Mouse (Mus musculus): ENCODE data around the gene Rhoh. TPM values are rescaled to one million over a fixed set of nuclear protein-coding genes. Genes with fewer than 3 reads are reported as not detected.

Rhoh gene
- polyA plus RNA-seq, 1 experiment = 135 TPM

DNA sequence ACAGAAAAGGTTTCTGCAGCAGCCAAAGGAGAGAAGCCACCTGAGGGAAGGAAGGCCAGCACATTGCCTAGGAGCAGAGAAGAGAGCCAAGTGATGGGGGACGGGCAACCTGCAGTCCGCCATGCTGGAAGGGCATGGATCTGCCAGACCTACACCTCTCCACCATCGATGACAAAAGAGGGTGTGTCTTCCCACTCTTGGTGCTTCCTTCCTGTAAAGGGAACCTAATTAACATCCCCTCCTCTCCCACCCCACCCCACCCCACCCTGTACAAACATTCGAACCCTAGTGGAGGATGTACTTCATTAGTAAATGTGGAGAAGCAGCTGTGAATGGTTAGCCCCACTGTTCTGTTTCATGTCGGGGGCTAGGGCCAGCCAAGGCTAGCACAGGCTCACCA is 51.2 kb downstream of the Rhoh start:
- Histone ChIP-seq H3K4me1 (replicated peaks; ENCODE audit: control insufficient read depth, insufficient read depth, low read length) (peaks cover 43% of the 10 kb centered on the region), H3K27me3 (ENCODE audit: control insufficient read depth, insufficient read depth, low read length) (no peaks in the 10 kb centered on the region), H3K27ac (ENCODE audit: control insufficient read depth, insufficient read depth, low read length) (peak overlapping the region; percentile 99), H3K4me3 (ENCODE audit: control insufficient read depth, insufficient read depth, low read length) (peak overlapping the region; percentile 51), H3K36me3 (ENCODE audit: control insufficient read depth, insufficient read depth, low read length) (no peaks in the 10 kb centered on the region)
- WGBS = 35% methylated on average over 5 of the region's 5 CpGs
- DNase-seq = no peak
- no peak for TF ChIP-seq CTCF (IDR thresholded peaks at IDR 0.05; ENCODE audit: borderline replicate concordance, control insufficient read depth, extremely low read depth, insufficient read depth, low read length, poor library complexity)
- TF ChIP-seq POLR2A (IDR thresholded peaks at IDR 0.05; ENCODE audit: control insufficient read depth, extremely low read depth, insufficient read depth, low read length, poor library complexity) = no peak; the same call in 1 of the 2 replicates

- H3K4me1 ChIP-seq (replicated peaks; ENCODE audit: control insufficient read depth, insufficient read depth, low read length) = peaks cover 44% of the 10 kb centered on the region
- H3K27me3 ChIP-seq (ENCODE audit: control insufficient read depth, insufficient read depth, low read length) = no peaks in the 10 kb centered on the region
- H3K36me3 ChIP-seq (ENCODE audit: control insufficient read depth, insufficient read depth, low read length) = no peaks in the 10 kb centered on the region
- WGBS = 92% methylated on average over 9 of the region's 9 CpGs
- TF ChIP-seq POLR2A (IDR thresholded peaks at IDR 0.05; ENCODE audit: control insufficient read depth, extremely low read depth, insufficient read depth, low read length, poor library complexity) (no peak), CTCF (IDR thresholded peaks at IDR 0.05; ENCODE audit: borderline replicate concordance, control insufficient read depth, extremely low read depth, insufficient read depth, low read length, poor library complexity) (no peak)
- no peak for DNase-seq
- H3K4me3 ChIP-seq (ENCODE audit: control insufficient read depth, insufficient read depth, low read length) = no peak overlapping the region
- H3K27ac ChIP-seq (ENCODE audit: control insufficient read depth, insufficient read depth, low read length) = peak overlapping the region; percentile 25
Observed at GRCm38 (mm10) chr5:65913126-65913525, 52.1 kb downstream of the Rhoh start.

- H3K4me1 ChIP-seq (replicated peaks; ENCODE audit: control insufficient read depth, insufficient read depth, low read length) = peaks cover 49% of the 10 kb centered on the region
- H3K4me3 ChIP-seq (ENCODE audit: control insufficient read depth, insufficient read depth, low read length) = no peak overlapping the region
- no peak overlapping the region for H3K27ac ChIP-seq (ENCODE audit: control insufficient read depth, insufficient read depth, low read length)
- 94% methylated on average over 7 of the region's 7 CpGs for WGBS
- H3K36me3 ChIP-seq (ENCODE audit: control insufficient read depth, insufficient read depth, low read length) = no peaks in the 10 kb centered on the region
- no peaks in the 10 kb centered on the region for H3K27me3 ChIP-seq (ENCODE audit: control insufficient read depth, insufficient read depth, low read length)
- TF ChIP-seq CTCF (IDR thresholded peaks at IDR 0.05; ENCODE audit: borderline replicate concordance, control insufficient read depth, extremely low read depth, insufficient read depth, low read length, poor library complexity) (no peak), POLR2A (IDR thresholded peaks at IDR 0.05; ENCODE audit: control insufficient read depth, extremely low read depth, insufficient read depth, low read length, poor library complexity) (no peak)
- DNase-seq = no peak
Observed at GRCm38 (mm10) chr5:65914342-65914741, 53.3 kb downstream of the Rhoh start.

GRCm38 (mm10) chr5:65916930-65917329 is 55.9 kb downstream of the Rhoh start:
- H3K4me1 ChIP-seq (replicated peaks; ENCODE audit: control insufficient read depth, insufficient read depth, low read length) = peaks cover 47% of the 10 kb centered on the region
- no peak for TF ChIP-seq CTCF (IDR thresholded peaks at IDR 0.05; ENCODE audit: borderline replicate concordance, control insufficient read depth, extremely low read depth, insufficient read depth, low read length, poor library complexity)
- no peak for TF ChIP-seq POLR2A (IDR thresholded peaks at IDR 0.05; ENCODE audit: control insufficient read depth, extremely low read depth, insufficient read depth, low read length, poor library complexity)
- DNase-seq = no peak
- no peak overlapping the region for H3K27ac ChIP-seq (ENCODE audit: control insufficient read depth, insufficient read depth, low read length)
- no peaks in the 10 kb centered on the region for H3K36me3 ChIP-seq (ENCODE audit: control insufficient read depth, insufficient read depth, low read length)
- no peak overlapping the region for H3K4me3 ChIP-seq (ENCODE audit: control insufficient read depth, insufficient read depth, low read length)
- WGBS = 84% methylated on average over 5 of the region's 5 CpGs
- no peaks in the 10 kb centered on the region for H3K27me3 ChIP-seq (ENCODE audit: control insufficient read depth, insufficient read depth, low read length)

DNA sequence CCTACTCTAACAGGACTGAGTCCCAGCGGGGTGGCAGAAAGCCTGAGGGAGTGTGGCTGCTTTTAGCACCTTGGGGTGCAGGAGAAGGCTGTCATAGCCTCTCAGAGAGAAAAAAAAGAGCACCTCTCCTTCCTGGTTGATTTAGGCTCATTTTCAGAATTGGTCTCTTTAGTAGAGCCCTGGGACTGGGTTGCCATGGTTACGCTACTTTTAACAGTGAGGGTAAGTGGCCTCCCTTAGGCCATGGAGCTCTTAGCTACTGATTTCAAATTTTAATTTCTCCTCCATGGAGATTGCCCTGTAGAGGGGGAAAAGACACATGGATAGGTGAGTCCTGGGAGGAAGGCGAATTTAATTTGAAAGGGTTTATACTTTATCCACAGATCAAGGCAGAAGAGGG is 57.6 kb downstream of the Rhoh start:
- Histone ChIP-seq H3K4me1 (replicated peaks; ENCODE audit: control insufficient read depth, insufficient read depth, low read length) (peaks cover 38% of the 10 kb centered on the region), H3K36me3 (ENCODE audit: control insufficient read depth, insufficient read depth, low read length) (no peaks in the 10 kb centered on the region), H3K27ac (ENCODE audit: control insufficient read depth, insufficient read depth, low read length) (peak overlapping the region; percentile 82), H3K27me3 (ENCODE audit: control insufficient read depth, insufficient read depth, low read length) (no peaks in the 10 kb centered on the region), H3K4me3 (ENCODE audit: control insufficient read depth, insufficient read depth, low read length) (no peak overlapping the region)
- no peak for DNase-seq
- TF ChIP-seq CTCF (IDR thresholded peaks at IDR 0.05; ENCODE audit: borderline replicate concordance, control insufficient read depth, extremely low read depth, insufficient read depth, low read length, poor library complexity) (no peak), POLR2A (IDR thresholded peaks at IDR 0.05; ENCODE audit: control insufficient read depth, extremely low read depth, insufficient read depth, low read length, poor library complexity) (no peak)
- WGBS = 62% methylated on average over 3 of the region's 3 CpGs

- no peak overlapping the region for H3K4me3 ChIP-seq (ENCODE audit: control insufficient read depth, insufficient read depth, low read length)
- H3K27me3 ChIP-seq (ENCODE audit: control insufficient read depth, insufficient read depth, low read length) = no peaks in the 10 kb centered on the region
- DNase-seq = no peak
- peak overlapping the region; percentile 82 for H3K27ac ChIP-seq (ENCODE audit: control insufficient read depth, insufficient read depth, low read length)
- peaks cover 38% of the 10 kb centered on the region for H3K4me1 ChIP-seq (replicated peaks; ENCODE audit: control insufficient read depth, insufficient read depth, low read length)
- no peaks in the 10 kb centered on the region for H3K36me3 ChIP-seq (ENCODE audit: control insufficient read depth, insufficient read depth, low read length)
- 11% methylated on average over 12 of the region's 12 CpGs for WGBS
- TF ChIP-seq CTCF (IDR thresholded peaks at IDR 0.05; ENCODE audit: borderline replicate concordance, control insufficient read depth, extremely low read depth, insufficient read depth, low read length, poor library complexity) (no peak), POLR2A (IDR thresholded peaks at IDR 0.05; ENCODE audit: control insufficient read depth, extremely low read depth, insufficient read depth, low read length, poor library complexity) (no peak)
Observed at GRCm38 (mm10) chr5:65919326-65919725, 58.3 kb downstream of the Rhoh start.

GRCm38 (mm10) chr5:65919904-65920303 is 58.9 kb downstream of the Rhoh start:
- Histone ChIP-seq H3K4me1 (replicated peaks; ENCODE audit: control insufficient read depth, insufficient read depth, low read length) (peaks cover 40% of the 10 kb centered on the region), H3K4me3 (ENCODE audit: control insufficient read depth, insufficient read depth, low read length) (no peak overlapping the region), H3K36me3 (ENCODE audit: control insufficient read depth, insufficient read depth, low read length) (no peaks in the 10 kb centered on the region), H3K27me3 (ENCODE audit: control insufficient read depth, insufficient read depth, low read length) (no peaks in the 10 kb centered on the region), H3K27ac (ENCODE audit: control insufficient read depth, insufficient read depth, low read length) (peak overlapping the region; percentile 82; the same call in 1 of the 2 replicates)
- no peak for DNase-seq
- WGBS = 92% methylated on average over 3 of the region's 3 CpGs
- TF ChIP-seq POLR2A (IDR thresholded peaks at IDR 0.05; ENCODE audit: control insufficient read depth, extremely low read depth, insufficient read depth, low read length, poor library complexity) = no peak
- TF ChIP-seq CTCF (IDR thresholded peaks at IDR 0.05; ENCODE audit: borderline replicate concordance, control insufficient read depth, extremely low read depth, insufficient read depth, low read length, poor library complexity) = no peak
